Mouse (Mus musculus) c-Kit-positive CD71-negative TER-119-negative erythroid progenitor cells, embryonic 14.5 days (primary cell): ENCODE data around the gene Col24a1.

Experiments
- DNase-seq: peaks from one replicate; pipeline ENCODE4 v3.0.0-alpha.2; 2013; ENCODE audit warnings: low read depth

The Col24a1 gene

GRCm38 (mm10) chr3:145463731-145464130 is 171.5 kb downstream of the Col24a1 start:
- no peak for DNase-seq

- DNase-seq, result no peak
Measured at GRCm38 (mm10) chr3:145471094-145471493, 178.8 kb downstream of the Col24a1 start.

- no peak for DNase-seq
Measured at GRCm38 (mm10) chr3:145474163-145474562, 181.9 kb downstream of the Col24a1 start.

GRCm38 (mm10) chr3:145476634-145477033 is 184.4 kb downstream of the Col24a1 start:
- DNase-seq, result no peak

GRCm38 (mm10) chr3:145477074-145477473 is 184.8 kb downstream of the Col24a1 start:
- DNase-seq, result no peak

GRCm38 (mm10) chr3:145478446-145478845 is 186.2 kb downstream of the Col24a1 start:
- DNase-seq, result no peak

- no peak for DNase-seq
Measured at GRCm38 (mm10) chr3:145490279-145490678, 198.0 kb downstream of the Col24a1 start.

GRCm38 (mm10) chr3:145491326-145491725 is 199.1 kb downstream of the Col24a1 start:
- DNase-seq, result no peak

GRCm38 (mm10) chr3:145498127-145498526 is 205.9 kb downstream of the Col24a1 start:
- no peak for DNase-seq

- no peak for DNase-seq
Measured at GRCm38 (mm10) chr3:145498893-145499292, 206.6 kb downstream of the Col24a1 start.

- DNase-seq, result no peak
Measured at GRCm38 (mm10) chr3:145504830-145505229, 212.6 kb downstream of the Col24a1 start.

GRCm38 (mm10) chr3:145508550-145508949 is 216.3 kb downstream of the Col24a1 start:
- DNase-seq, result no peak

- no peak for DNase-seq
Measured at GRCm38 (mm10) chr3:145514197-145514596, 221.9 kb downstream of the Col24a1 start.

- no peak for DNase-seq
Measured at GRCm38 (mm10) chr3:145521528-145522080, 229.3 kb downstream of the Col24a1 start.

GRCm38 (mm10) chr3:145522311-145522710 is 230.0 kb downstream of the Col24a1 start:
- DNase-seq, result no peak

GRCm38 (mm10) chr3:145525266-145525665 is 233.0 kb downstream of the Col24a1 start:
- no peak for DNase-seq

- DNase-seq, result no peak
Measured at GRCm38 (mm10) chr3:145537870-145538269, 245.6 kb downstream of the Col24a1 start.

- DNase-seq, result no peak
Measured at GRCm38 (mm10) chr3:145548441-145549415, 256.5 kb downstream of the Col24a1 start.

- DNase-seq, result no peak
Measured at GRCm38 (mm10) chr3:145550216-145550615, 257.9 kb downstream of the Col24a1 start.

GRCm38 (mm10) chr3:145554388-145554787 is 262.1 kb downstream of the Col24a1 start:
- no peak for DNase-seq

- no peak for DNase-seq
Measured at GRCm38 (mm10) chr3:145556206-145556605, 263.9 kb downstream of the Col24a1 start.

- no peak for DNase-seq
Measured at GRCm38 (mm10) chr3:145559675-145560074, 267.4 kb downstream of the Col24a1 start.

GRCm38 (mm10) chr3:145560117-145560516 is 267.8 kb downstream of the Col24a1 start:
- no peak for DNase-seq
